Mouse (Mus musculus): Measurements from ENCODE around the gene Gper1. TPM values are rescaled to one million over a fixed set of nuclear protein-coding genes. Genes with fewer than 3 reads are reported as not detected.

The Gper1 gene
- polyA plus RNA-seq, 1 experiment, result 2.7 TPM

- TF ChIP-seq POLR2A (IDR thresholded peaks at IDR 0.05; ENCODE audit: borderline replicate concordance, extremely low read depth, low read depth, low read length) (no peak), CTCF (IDR thresholded peaks at IDR 0.05; ENCODE audit: insufficient read depth, low read length) (peak; percentile 89)
- Histone ChIP-seq H3K4me3 (replicated peaks; ENCODE audit: extremely low read depth, low read depth, low read length) (no peak overlapping the region), H3K4me1 (ENCODE audit: control insufficient read depth, insufficient read depth, low read length) (peaks cover 11% of the 10 kb centered on the region)
- DNase-seq, result peak; percentile 93
- 13% methylated on average over 5 of the region's 5 CpGs for WGBS
Observed at GRCm38 (mm10) chr5:139397959-139398753, 24.8 kb upstream of the Gper1 start.

DNA sequence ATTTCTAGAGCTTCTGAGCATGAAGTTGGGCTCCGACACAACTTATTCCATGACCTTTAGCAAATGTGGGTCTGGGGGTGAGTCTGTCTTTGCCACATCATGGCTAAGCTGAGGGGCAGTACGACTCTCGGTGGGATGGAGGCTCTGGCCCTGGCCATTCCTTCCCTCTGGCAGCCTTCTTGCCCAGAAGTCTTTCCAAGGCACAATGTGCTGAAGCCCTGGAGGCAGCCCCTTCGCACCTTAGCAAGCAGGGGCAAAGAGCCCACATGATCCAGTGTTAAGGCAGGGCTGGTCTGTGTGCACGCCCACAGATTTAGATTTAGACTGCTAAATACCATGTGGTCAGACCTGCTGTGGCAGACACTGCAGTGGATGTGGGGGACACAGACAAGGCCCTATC lies 24.2 kb upstream of the Gper1 start:
- TF ChIP-seq POLR2A (IDR thresholded peaks at IDR 0.05; ENCODE audit: borderline replicate concordance, extremely low read depth, low read depth, low read length) (0 out of 2 replicates have a peak, but pooled peaks have one; percentile 4), CTCF (IDR thresholded peaks at IDR 0.05; ENCODE audit: insufficient read depth, low read length) (no peak)
- H3K4me1 ChIP-seq (ENCODE audit: control insufficient read depth, insufficient read depth, low read length), result peaks cover 11% of the 10 kb centered on the region
- no peak overlapping the region for H3K4me3 ChIP-seq (replicated peaks; ENCODE audit: extremely low read depth, low read depth, low read length)
- 71% methylated on average over 5 of the region's 5 CpGs for WGBS
- DNase-seq, result no peak

GRCm38 (mm10) chr5:139399991-139400390 lies 23.0 kb upstream of the Gper1 start:
- Histone ChIP-seq H3K4me3 (replicated peaks; ENCODE audit: extremely low read depth, low read depth, low read length) (no peak overlapping the region), H3K4me1 (ENCODE audit: control insufficient read depth, insufficient read depth, low read length) (peaks cover 11% of the 10 kb centered on the region)
- WGBS, result 76% methylated on average over 14 of the region's 14 CpGs
- TF ChIP-seq CTCF (IDR thresholded peaks at IDR 0.05; ENCODE audit: insufficient read depth, low read length) (no peak), POLR2A (IDR thresholded peaks at IDR 0.05; ENCODE audit: borderline replicate concordance, extremely low read depth, low read depth, low read length) (no peak)
- DNase-seq, result no peak

DNA sequence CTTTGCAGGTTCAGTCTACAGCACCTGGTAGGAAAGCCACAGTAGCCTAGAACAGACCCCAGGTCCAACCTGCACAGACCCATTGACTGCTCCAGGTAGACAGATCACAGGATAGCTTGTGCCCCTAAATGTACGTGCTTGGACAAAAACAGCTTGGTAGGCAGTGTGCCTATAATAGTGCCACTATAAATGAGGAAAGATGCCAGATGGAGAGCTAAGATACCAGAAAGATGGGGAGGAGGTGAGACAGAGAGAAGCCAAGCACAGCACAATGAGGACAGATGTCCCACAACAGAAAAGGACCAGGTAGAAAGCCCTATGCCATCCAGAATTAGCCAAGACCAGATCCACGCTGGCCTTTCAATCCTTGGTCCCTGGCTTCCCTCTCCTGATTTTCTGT lies 20.8 kb upstream of the Gper1 start:
- TF ChIP-seq POLR2A (IDR thresholded peaks at IDR 0.05; ENCODE audit: borderline replicate concordance, extremely low read depth, low read depth, low read length), result no peak
- no peak for TF ChIP-seq CTCF (IDR thresholded peaks at IDR 0.05; ENCODE audit: insufficient read depth, low read length)
- no peak for DNase-seq
- 94% methylated on average over 2 of the region's 2 CpGs for WGBS
- H3K4me3 ChIP-seq (replicated peaks; ENCODE audit: extremely low read depth, low read depth, low read length), result no peak overlapping the region
- H3K4me1 ChIP-seq (ENCODE audit: control insufficient read depth, insufficient read depth, low read length), result peaks cover 13% of the 10 kb centered on the region

GRCm38 (mm10) chr5:139403692-139404260 lies 19.2 kb upstream of the Gper1 start:
- WGBS, result 84% methylated on average over 8 of the region's 8 CpGs
- TF ChIP-seq POLR2A (IDR thresholded peaks at IDR 0.05; ENCODE audit: borderline replicate concordance, extremely low read depth, low read depth, low read length), result no peak
- TF ChIP-seq CTCF (IDR thresholded peaks at IDR 0.05; ENCODE audit: insufficient read depth, low read length), result no peak
- Histone ChIP-seq H3K4me3 (replicated peaks; ENCODE audit: extremely low read depth, low read depth, low read length) (no peak overlapping the region), H3K4me1 (ENCODE audit: control insufficient read depth, insufficient read depth, low read length) (peaks cover 9% of the 10 kb centered on the region)
- DNase-seq, result no peak

GRCm38 (mm10) chr5:139404801-139405401 lies 18.1 kb upstream of the Gper1 start, which contains the start of gene C130050O18Rik:
C130050O18Rik (plus strand) TSS chr5:139405280.
- TF ChIP-seq CTCF (IDR thresholded peaks at IDR 0.05; ENCODE audit: insufficient read depth, low read length), result no peak
- TF ChIP-seq POLR2A (IDR thresholded peaks at IDR 0.05; ENCODE audit: borderline replicate concordance, extremely low read depth, low read depth, low read length), result peak; percentile 10; the same call in 1 of the 2 replicates
- 72% methylated on average over 6 of the region's 6 CpGs for WGBS
- no peak for DNase-seq
- Histone ChIP-seq H3K4me1 (ENCODE audit: control insufficient read depth, insufficient read depth, low read length) (peaks cover 17% of the 10 kb centered on the region), H3K4me3 (replicated peaks; ENCODE audit: extremely low read depth, low read depth, low read length) (peak within 1 kb of the TSS; percentile 31)

DNA sequence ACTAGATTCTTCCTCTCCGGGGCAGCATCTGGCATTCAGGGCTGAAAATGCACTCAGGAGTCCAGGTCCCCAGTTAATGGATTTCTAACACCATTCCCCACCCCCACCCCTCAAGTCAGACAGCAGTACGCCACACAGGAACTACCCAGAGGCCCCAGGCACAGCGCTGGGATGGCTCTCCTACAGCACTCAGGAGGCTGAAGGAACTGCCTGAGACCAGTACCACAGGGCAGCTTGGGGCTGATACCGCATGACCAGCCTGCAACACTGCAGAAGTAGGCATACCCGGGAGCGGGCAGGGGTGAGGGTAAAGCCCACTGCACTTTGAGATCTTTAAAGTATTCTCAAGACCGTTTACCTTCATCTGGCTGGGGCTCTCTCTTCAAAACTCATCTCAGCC lies 17.5 kb upstream of the Gper1 start:
- H3K4me3 ChIP-seq (replicated peaks; ENCODE audit: extremely low read depth, low read depth, low read length), result peak overlapping the region; percentile 31
- peaks cover 17% of the 10 kb centered on the region for H3K4me1 ChIP-seq (ENCODE audit: control insufficient read depth, insufficient read depth, low read length)
- TF ChIP-seq POLR2A (IDR thresholded peaks at IDR 0.05; ENCODE audit: borderline replicate concordance, extremely low read depth, low read depth, low read length) (no peak), CTCF (IDR thresholded peaks at IDR 0.05; ENCODE audit: insufficient read depth, low read length) (no peak)

DNA sequence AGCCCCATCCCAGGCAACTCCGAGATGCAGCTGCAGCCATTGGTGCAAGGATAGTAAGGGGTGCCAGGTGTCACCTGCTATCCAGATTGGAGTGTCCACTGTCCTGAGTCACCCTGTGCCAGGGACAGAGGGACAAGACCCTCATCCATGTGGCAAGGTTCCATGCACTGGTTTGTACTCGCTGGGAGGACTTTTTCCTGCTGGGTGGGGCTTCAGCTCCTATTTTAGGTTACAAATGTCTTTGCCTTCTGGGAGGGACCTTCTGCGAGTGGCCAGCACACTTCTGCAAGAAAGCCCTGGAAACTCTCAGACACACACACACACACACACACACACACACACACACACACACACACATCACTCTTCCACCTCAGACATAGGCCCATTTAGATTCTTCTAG lies 17.0 kb upstream of the Gper1 start:
- no peak for DNase-seq
- peak overlapping the region; percentile 31 for H3K4me3 ChIP-seq (replicated peaks; ENCODE audit: extremely low read depth, low read depth, low read length)
- WGBS, result 50% methylated on average over 3 of the region's 3 CpGs
- no peak for TF ChIP-seq POLR2A (IDR thresholded peaks at IDR 0.05; ENCODE audit: borderline replicate concordance, extremely low read depth, low read depth, low read length)
- no peak for TF ChIP-seq CTCF (IDR thresholded peaks at IDR 0.05; ENCODE audit: insufficient read depth, low read length)
- H3K4me1 ChIP-seq (ENCODE audit: control insufficient read depth, insufficient read depth, low read length), result peaks cover 17% of the 10 kb centered on the region

More for the DNA sequence above, 17.5 kb upstream of the Gper1 start:
- DNase-seq, result no peak
- 67% methylated on average over 7 of the region's 7 CpGs for WGBS

DNA sequence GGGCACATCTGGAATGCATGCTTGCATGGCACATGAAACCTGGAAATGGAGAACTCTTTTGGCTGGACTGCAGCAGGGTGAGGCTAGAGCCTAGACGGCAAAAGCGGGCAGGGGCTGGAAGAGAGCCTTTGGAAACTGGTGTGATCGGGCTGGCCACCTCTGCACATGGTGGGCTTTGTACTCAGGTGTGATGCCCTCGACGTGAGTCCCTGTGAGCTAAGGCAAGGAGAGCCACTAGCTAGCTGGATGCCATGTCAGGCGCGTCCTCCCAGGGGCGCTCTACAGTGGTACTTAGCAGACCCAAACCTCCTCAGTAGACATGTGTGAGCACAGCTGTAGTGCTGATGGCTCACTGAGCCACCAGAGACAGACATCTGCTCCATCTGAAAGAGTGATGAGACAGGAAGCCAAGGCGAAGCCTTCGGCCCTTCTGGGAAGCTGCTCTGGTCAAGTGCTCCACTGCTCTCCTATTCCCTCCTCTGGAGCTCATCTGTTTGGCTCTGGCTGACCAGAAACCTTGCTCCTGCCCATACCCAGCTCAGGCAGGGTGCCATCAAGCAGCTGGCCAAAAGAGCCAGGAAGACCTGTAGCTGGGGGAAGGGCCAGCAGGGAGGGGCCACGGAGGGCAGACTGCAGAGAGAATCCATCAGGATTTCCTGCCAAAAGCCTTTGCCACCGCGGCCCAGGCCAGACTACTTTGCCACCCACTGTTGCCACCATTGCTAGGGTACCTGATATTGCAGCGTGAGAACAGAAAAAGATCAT lies 15.6 kb upstream of the Gper1 start:
- no peak overlapping the region for H3K4me3 ChIP-seq (replicated peaks; ENCODE audit: extremely low read depth, low read depth, low read length)
- DNase-seq, result no peak

More for the DNA sequence above, 15.6 kb upstream of the Gper1 start:
- WGBS, result 68% methylated on average over 14 of the region's 14 CpGs
- H3K4me1 ChIP-seq (ENCODE audit: control insufficient read depth, insufficient read depth, low read length), result peaks cover 17% of the 10 kb centered on the region
- no peak for TF ChIP-seq POLR2A (IDR thresholded peaks at IDR 0.05; ENCODE audit: borderline replicate concordance, extremely low read depth, low read depth, low read length)
- TF ChIP-seq CTCF (IDR thresholded peaks at IDR 0.05; ENCODE audit: insufficient read depth, low read length), result no peak

All from lung, adult 2 months (tissue).